Mouse (Mus musculus): ENCODE measurements around the gene Prr18.

Gene Prr18

GRCm38 (mm10) chr17:8340407-8341359 lies 3.4 kb downstream of the Prr18 start:
- DNase-seq (ENCODE audit: low spot score), result no peak

GRCm38 (mm10) chr17:8341360-8341963 lies 4.2 kb downstream of the Prr18 start:
- DNase-seq (ENCODE audit: low spot score), result no peak

- DNase-seq (ENCODE audit: low spot score), result no peak
Observed at GRCm38 (mm10) chr17:8342706-8343105, 5.4 kb downstream of the Prr18 start.

- DNase-seq (ENCODE audit: low spot score), result no peak
Observed at GRCm38 (mm10) chr17:8343416-8343815, 6.2 kb downstream of the Prr18 start.

GRCm38 (mm10) chr17:8347765-8348285 lies 10.6 kb downstream of the Prr18 start:
- no peak for DNase-seq (ENCODE audit: low spot score)

GRCm38 (mm10) chr17:8348941-8349340 lies 11.7 kb downstream of the Prr18 start:
- DNase-seq (ENCODE audit: low spot score), result no peak

- no peak for DNase-seq (ENCODE audit: low spot score)
Observed at GRCm38 (mm10) chr17:8351088-8351487, 13.8 kb downstream of the Prr18 start.

GRCm38 (mm10) chr17:8355692-8356091 lies 18.4 kb downstream of the Prr18 start, which contains the start of gene T2:
Gene T2, plus strand, starts transcription at chr17:8355992.
- no peak for DNase-seq (ENCODE audit: low spot score)

GRCm38 (mm10) chr17:8357498-8357897 lies 20.2 kb downstream of the Prr18 start:
- DNase-seq (ENCODE audit: low spot score), result no peak

GRCm38 (mm10) chr17:8360876-8361275 lies 23.6 kb downstream of the Prr18 start:
- DNase-seq (ENCODE audit: low spot score), result no peak

GRCm38 (mm10) chr17:8361281-8362103 lies 24.2 kb downstream of the Prr18 start:
- no peak for DNase-seq (ENCODE audit: low spot score)

GRCm38 (mm10) chr17:8367514-8368480 lies 30.5 kb downstream of the Prr18 start:
- no peak for DNase-seq (ENCODE audit: low spot score)

GRCm38 (mm10) chr17:8368570-8368969 lies 31.3 kb downstream of the Prr18 start:
- DNase-seq (ENCODE audit: low spot score), result no peak

- no peak for DNase-seq (ENCODE audit: low spot score)
Observed at GRCm38 (mm10) chr17:8369171-8369570, 31.9 kb downstream of the Prr18 start.

GRCm38 (mm10) chr17:8370634-8371229 lies 33.5 kb downstream of the Prr18 start:
- no peak for DNase-seq (ENCODE audit: low spot score)

- no peak for DNase-seq (ENCODE audit: low spot score)
Observed at GRCm38 (mm10) chr17:8371834-8372233, 34.6 kb downstream of the Prr18 start.

GRCm38 (mm10) chr17:8372286-8373046 lies 35.2 kb downstream of the Prr18 start:
- peak; percentile 36 for DNase-seq (ENCODE audit: low spot score)

GRCm38 (mm10) chr17:8377298-8377697 lies 40.0 kb downstream of the Prr18 start:
- DNase-seq (ENCODE audit: low spot score), result no peak

GRCm38 (mm10) chr17:8385441-8385840 lies 48.2 kb downstream of the Prr18 start:
- no peak for DNase-seq (ENCODE audit: low spot score)

- DNase-seq (ENCODE audit: low spot score), result no peak
Observed at GRCm38 (mm10) chr17:8388463-8388862, 51.2 kb downstream of the Prr18 start.
